Comparison of ENCODE assay signal across 18 mouse cellular contexts in the genomic region with DNA sequence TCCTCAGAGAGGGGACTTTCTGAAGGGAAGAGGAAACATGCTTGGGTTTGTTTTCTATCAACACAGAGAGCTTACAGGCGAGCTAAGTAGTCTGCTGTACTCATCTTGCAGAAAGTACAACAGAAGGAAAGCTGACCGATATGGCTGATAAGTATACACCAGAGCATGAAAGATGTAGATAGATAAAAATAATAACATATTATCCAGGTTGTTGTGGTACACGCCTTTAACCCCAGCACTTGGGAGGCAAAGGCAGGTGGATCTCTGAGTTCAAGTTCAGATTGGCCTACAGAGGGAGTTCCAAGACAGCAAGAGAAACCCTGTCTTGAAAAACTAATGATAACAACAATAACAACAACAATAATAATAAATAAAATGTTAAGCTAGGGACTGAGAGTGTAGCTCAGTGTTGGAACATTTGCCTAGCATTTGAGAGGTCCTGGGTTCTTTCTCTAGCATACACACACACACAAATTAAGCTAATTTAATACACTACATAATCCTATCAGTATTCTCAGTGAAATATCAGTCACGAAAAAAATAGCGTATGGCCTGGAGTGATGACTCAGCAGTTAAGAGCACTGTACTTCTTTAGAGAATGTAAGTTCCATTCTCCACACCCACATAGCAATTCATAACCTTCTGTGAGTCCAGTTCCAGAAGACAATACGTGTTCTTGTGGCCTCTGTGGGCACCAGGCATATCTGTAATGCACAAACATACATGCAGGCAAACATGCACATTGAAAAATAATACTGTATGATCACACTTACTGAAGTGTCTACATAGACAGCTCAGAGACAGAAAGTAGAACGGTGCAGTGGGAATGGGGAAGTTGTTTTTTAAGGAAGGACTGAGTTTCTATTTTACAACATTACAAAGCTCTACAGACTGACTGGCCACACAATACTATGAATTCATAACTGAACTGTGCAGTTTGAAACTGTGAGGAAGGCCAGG. TPM values are rescaled to one million over a fixed set of nuclear protein-coding genes. Genes with fewer than 3 reads are reported as not detected.
DNase-seq lines count a peak whose midpoint lies in the region; TF ChIP-seq lines count a peak whose summit lies in the region.
"Had no signal": no experiment of that assay in that cellular context is flagged by ENCODE, and none has a peak within 500 bp of the region (broad histone marks: within the 10 kb centered on the region; RNA-seq: fewer than 3 reads in every experiment).

No protein-coding gene starts in this region.

- no peak overlapping the region for H3K4me3 ChIP-seq in heart, adult 2 months
- no peak overlapping the region for H3K4me3 ChIP-seq in macrophage (ENCODE audit: inconsistent target)
- H3K4me3 ChIP-seq: hindbrain, embryonic 13.5 days; left cerebral cortex, adult 2 months; limb, embryonic 13.5 days had no signal

- H3K36me3 ChIP-seq in heart, adult 2 months (ENCODE audit: control insufficient read depth, insufficient read depth, low read length): peaks cover 2% of the 10 kb centered on the region; the same call in 1 of the 2 replicates
- peaks cover 5% of the 10 kb centered on the region; the same call in 1 of the 2 replicates for H3K36me3 ChIP-seq in macrophage (ENCODE audit: inconsistent target)

- peaks cover 10% of the 10 kb centered on the region for H3K4me1 ChIP-seq in heart, adult 2 months (ENCODE audit: control insufficient read depth, insufficient read depth, low read length)

- no peak overlapping the region for H3K9ac ChIP-seq in heart, adult 2 months (ENCODE audit: low read depth, low read length)
- H3K9ac ChIP-seq: forebrain, postnatal 0 days; hindbrain, embryonic 13.5 days; limb, embryonic 13.5 days had no signal

- peaks cover 2% of the 10 kb centered on the region for H3K79me2 ChIP-seq in heart, adult 2 months (replicated peaks; ENCODE audit: control insufficient read depth, insufficient read depth, low read length)
- H3K79me2 ChIP-seq in macrophage (ENCODE audit: inconsistent target): peaks cover 48% of the 10 kb centered on the region; the same call in 1 of the 2 replicates

- TF ChIP-seq POLR2A in heart, adult 2 months (IDR thresholded peaks at IDR 0.05; ENCODE audit: insufficient read depth, low read depth, low read length): no peak

- WGBS in heart, adult 2 months: 78% methylated on average over 7 of the region's 7 CpGs
- 27% methylated on average over 6 of the region's 7 CpGs for WGBS in macrophage (ENCODE audit: missing documents)

- DNase-seq in heart, adult 2 months: no peak
- no peak for DNase-seq in heart, adult 8-10 months (ENCODE audit: low spot score)
- peak; percentile 85 for DNase-seq in A20 (ENCODE audit: low read depth, low spot score)
- peak; percentile 65 for DNase-seq in c-Kit-positive CD71-positive TER-119-positive erythroid progenitor cells, embryonic 14.5 days (ENCODE audit: low spot score)
- no peak for DNase-seq in lung, postnatal 14 days
- no peak for DNase-seq in adrenal gland, postnatal 10 days
- no peak for DNase-seq in embryo, embryonic 10.5 days (ENCODE audit: low spot score)
- DNase-seq: cerebellum, adult 9-10 months; embryo, embryonic 11 days; forebrain, postnatal 0 days; gastrocnemius, postnatal 25 days; kidney, adult 2 months had no signal

- intact Hi-C loops in heart, adult 2 months (cut with DNase I): no loop called here

- no peaks in the 10 kb centered on the region for H3K27me3 ChIP-seq in heart, adult 2 months (ENCODE audit: control insufficient read depth, insufficient read depth, low read length)
- H3K27me3 ChIP-seq: heart, embryonic 13.5 days; hindbrain, embryonic 13.5 days; limb, embryonic 13.5 days had no signal

- no peak overlapping the region; the same call in 1 of the 2 replicates for H3K27ac ChIP-seq in heart, adult 2 months
- H3K27ac ChIP-seq in macrophage: peak overlapping the region; percentile 92
- H3K27ac ChIP-seq: heart, embryonic 13.5 days; hindbrain, embryonic 13.5 days; limb, embryonic 13.5 days had no signal

- peak; percentile 14; the same call in 1 of the 2 replicates for TF ChIP-seq CTCF in heart, adult 2 months (IDR thresholded peaks at IDR 0.05)

- TF ChIP-seq EP300 in heart, adult 2 months (IDR thresholded peaks at IDR 0.05; ENCODE audit: insufficient read depth, low read depth, low read length): no peak

RNA-seq across cellular contexts. Expression of gene Aip, which starts 3.0 kb away (rescaled TPM):
- total RNA-seq in heart, adult 2 months (2021): 10 to 100 TPM; 55.1 to 60.6 TPM
- 69.4 and 82.1 TPM in 2 replicates for polyA plus RNA-seq in heart, adult 2 months (2012; rRNA removed)
- total RNA-seq in heart, adult 8-10 months (2022): 10 to 100 TPM; 65.9 to 79.6 (median 70.7) TPM
- total RNA-seq in macrophage (2018; cell fraction: chromatin; rRNA removed): 10 to 100 TPM in 24 of 26 experiments, 1 to 10 TPM in 2; 7.5 to 50.7 (median 24.5) TPM
- total RNA-seq in macrophage (2018; cell fraction: cytosol; rRNA removed): 10 to 100 TPM; 44.4 to 92.0 (median 66.0) TPM
- 10 to 100 TPM; 10.9 to 44.1 (median 23.1) TPM for total RNA-seq in macrophage (2018; cell fraction: nucleus; rRNA removed)
- 80.9 to 169 TPM (median 84.6 TPM) in 3 replicates for polyA plus RNA-seq in macrophage (2018)
- 10 to 100 TPM; 71.5 to 73.4 TPM for total RNA-seq in adrenal gland, postnatal 10 days (2021)

RNA-seq across cellular contexts. Expression of gene Gpr152, which starts 16.9 kb away (rescaled TPM):
- total RNA-seq in heart, adult 2 months (2021): under 1 TPM in 1 of 2 experiments, not detected in 1; 0.05 TPM
- polyA plus RNA-seq in heart, adult 2 months (2012; rRNA removed): 0.12 TPM in 2 replicates
- total RNA-seq in heart, adult 8-10 months (2022): not detected
- under 1 TPM in 7 of 26 experiments, not detected in 19; 0.16 to 0.40 (median 0.21) TPM for total RNA-seq in macrophage (2018; cell fraction: chromatin; rRNA removed)
- total RNA-seq in macrophage (2018; cell fraction: cytosol; rRNA removed): not detected
- under 1 TPM in 2 of 26 experiments, not detected in 24; 0.20 to 0.21 TPM for total RNA-seq in macrophage (2018; cell fraction: nucleus; rRNA removed)
- not detected in 3 replicates for polyA plus RNA-seq in macrophage (2018)
- not detected for total RNA-seq in adrenal gland, postnatal 10 days (2021)
- total RNA-seq: gastrocnemius, postnatal 25 days; left cerebral cortex, adult 2 months had no signal
- polyA plus RNA-seq: forebrain, postnatal 0 days; heart, embryonic 13.5 days; hindbrain, embryonic 13.5 days; limb, embryonic 13.5 days; stomach, embryonic 14.5 days had no signal

RNA-seq across cellular contexts. Expression of gene Cabp4, which starts 21.1 kb away (rescaled TPM):
- not detected for total RNA-seq in heart, adult 2 months (2021)
- polyA plus RNA-seq in heart, adult 2 months (2012; rRNA removed): 0.21 TPM in 1 of 2 replicates, not detected in the other
- not detected for total RNA-seq in heart, adult 8-10 months (2022)
- under 1 TPM in 1 of 26 experiments, not detected in 25; 0.67 TPM for total RNA-seq in macrophage (2018; cell fraction: chromatin; rRNA removed)
- total RNA-seq in macrophage (2018; cell fraction: cytosol; rRNA removed): under 1 TPM in 9 of 26 experiments, not detected in 17; 0.07 to 0.19 (median 0.14) TPM
- 1 to 10 TPM in 2 of 26 experiments, under 1 TPM in 8, not detected in 16; 0.22 to 1.3 (median 0.45) TPM for total RNA-seq in macrophage (2018; cell fraction: nucleus; rRNA removed)
- not detected in 3 replicates for polyA plus RNA-seq in macrophage (2018)
- total RNA-seq in adrenal gland, postnatal 10 days (2021): 1 to 10 TPM in 1 of 2 experiments, under 1 TPM in 1; 0.69 to 1.9 TPM
- total RNA-seq: forebrain, postnatal 0 days; gastrocnemius, postnatal 25 days had no signal
- polyA plus RNA-seq: heart, embryonic 13.5 days; stomach, embryonic 14.5 days had no signal

RNA-seq across cellular contexts. Expression of gene Pitpnm1, which starts 22.9 kb away (rescaled TPM):
- 10 to 100 TPM; 18.1 to 19.9 TPM for total RNA-seq in heart, adult 2 months (2021)
- polyA plus RNA-seq in heart, adult 2 months (2012; rRNA removed): 43.6 and 49.9 TPM in 2 replicates
- total RNA-seq in heart, adult 8-10 months (2022): 10 to 100 TPM; 17.0 to 22.1 (median 18.3) TPM
- 100 to 1,000 TPM; 102 to 421 (median 208) TPM for total RNA-seq in macrophage (2018; cell fraction: chromatin; rRNA removed)
- total RNA-seq in macrophage (2018; cell fraction: cytosol; rRNA removed): 10 to 100 TPM; 15.0 to 38.9 (median 21.4) TPM
- 100 to 1,000 TPM in 16 of 26 experiments, 10 to 100 TPM in 10; 66.9 to 262 (median 121) TPM for total RNA-seq in macrophage (2018; cell fraction: nucleus; rRNA removed)
- polyA plus RNA-seq in macrophage (2018): 12.8 to 30.4 TPM (median 14.2 TPM) in 3 replicates
- total RNA-seq in adrenal gland, postnatal 10 days (2021): 10 to 100 TPM; 59.7 to 75.1 TPM

RNA-seq across cellular contexts. Expression of gene Cdk2ap2, which starts 25.7 kb away (rescaled TPM):
- total RNA-seq in heart, adult 2 months (2021): 10 to 100 TPM; 39.9 to 43.2 TPM
- 81.3 and 85.3 TPM in 2 replicates for polyA plus RNA-seq in heart, adult 2 months (2012; rRNA removed)
- total RNA-seq in heart, adult 8-10 months (2022): 10 to 100 TPM; 33.6 to 43.4 (median 39.5) TPM
- total RNA-seq in macrophage (2018; cell fraction: chromatin; rRNA removed): 10 to 100 TPM in 8 of 26 experiments, 1 to 10 TPM in 18; 1.7 to 17.1 (median 6.7) TPM
- 10 to 100 TPM; 19.2 to 35.9 (median 29.0) TPM for total RNA-seq in macrophage (2018; cell fraction: cytosol; rRNA removed)
- total RNA-seq in macrophage (2018; cell fraction: nucleus; rRNA removed): 10 to 100 TPM in 14 of 26 experiments, 1 to 10 TPM in 12; 3.5 to 25.6 (median 11.1) TPM
- 16.7 to 37.3 TPM (median 23.1 TPM) in 3 replicates for polyA plus RNA-seq in macrophage (2018)
- total RNA-seq in adrenal gland, postnatal 10 days (2021): 10 to 100 TPM; 56.3 to 64.1 TPM

Comparison
In these comparisons a context has a peak if more than half of its experiments do, and no peak if none do; other contexts are left out.
1. DNase-seq: peak in A20 (single experiment) and c-Kit-positive CD71-positive TER-119-positive erythroid progenitor cells, embryonic 14.5 days (single experiment); none in heart, adult 2 months (0 of 2), heart, adult 8-10 months (single experiment), lung, postnatal 14 days (single experiment), adrenal gland, postnatal 10 days (single experiment) and embryo, embryonic 10.5 days (single experiment).